Mouse (Mus musculus): ENCODE results near the gene Gse1. TPM values are rescaled to one million over a fixed set of nuclear protein-coding genes. Genes with fewer than 3 reads are reported as not detected.

Gene Gse1
- polyA plus RNA-seq, 1 experiment from 2014 or later = 17.8 TPM

- no peaks in the 10 kb centered on the region for H3K27me3 ChIP-seq (ENCODE audit: control insufficient read depth, insufficient read depth, low read length)
- no peaks in the 10 kb centered on the region for H3K36me3 ChIP-seq (ENCODE audit: control insufficient read depth, insufficient read depth, low read length)
- 81% methylated on average over 6 of the region's 6 CpGs for WGBS
Measured at GRCm38 (mm10) chr8:120462611-120463010, 234.4 kb downstream of the Gse1 start.

GRCm38 (mm10) chr8:120463918-120464584 is 235.8 kb downstream of the Gse1 start:
- ATAC-seq (ENCODE audit: low FRiP score) = no peak
- Histone ChIP-seq H3K4me1 (replicated peaks; ENCODE audit: control insufficient read depth, insufficient read depth, low read length) (peaks cover 17% of the 10 kb centered on the region), H3K27me3 (ENCODE audit: control insufficient read depth, insufficient read depth, low read length) (no peaks in the 10 kb centered on the region)

More at GRCm38 (mm10) chr8:120462611-120463010, 234.4 kb downstream of the Gse1 start:
- H3K9ac ChIP-seq (ENCODE audit: low read depth, low read length) = no peak overlapping the region
- DNase-seq (ENCODE audit: low spot score) (no peak), ATAC-seq (ENCODE audit: low FRiP score) (no peak)
- no peak overlapping the region for H3K4me3 ChIP-seq (ENCODE audit: low read depth, low read length)
- peaks cover 15% of the 10 kb centered on the region for H3K4me1 ChIP-seq (replicated peaks; ENCODE audit: control insufficient read depth, insufficient read depth, low read length)
- no peaks in the 10 kb centered on the region for H3K9me3 ChIP-seq (ENCODE audit: control insufficient read depth, low read length)
- H3K4me2 ChIP-seq (replicated peaks; ENCODE audit: low read depth, low read length) = no peak overlapping the region
- H3K27ac ChIP-seq (ENCODE audit: low read depth, low read length) = peak overlapping the region; percentile 37; the same call in 1 of the 2 replicates

GRCm38 (mm10) chr8:120464585-120464937 is 236.3 kb downstream of the Gse1 start:
- no peaks in the 10 kb centered on the region for H3K36me3 ChIP-seq (ENCODE audit: control insufficient read depth, insufficient read depth, low read length)
- no peaks in the 10 kb centered on the region for H3K27me3 ChIP-seq (ENCODE audit: control insufficient read depth, insufficient read depth, low read length)
- H3K9me3 ChIP-seq (ENCODE audit: control insufficient read depth, low read length) = no peaks in the 10 kb centered on the region
- DNase-seq (ENCODE audit: low spot score) (no peak), ATAC-seq (ENCODE audit: low FRiP score) (no peak)
- no peak overlapping the region for H3K4me3 ChIP-seq (ENCODE audit: low read depth, low read length)
- no peak overlapping the region for H3K9ac ChIP-seq (ENCODE audit: low read depth, low read length)
- 63% methylated on average over 4 of the region's 4 CpGs for WGBS
- no peak overlapping the region for H3K4me2 ChIP-seq (replicated peaks; ENCODE audit: low read depth, low read length)
- peaks cover 17% of the 10 kb centered on the region for H3K4me1 ChIP-seq (replicated peaks; ENCODE audit: control insufficient read depth, insufficient read depth, low read length)
- no peak overlapping the region for H3K27ac ChIP-seq (ENCODE audit: low read depth, low read length)

More at GRCm38 (mm10) chr8:120463918-120464584, 235.8 kb downstream of the Gse1 start:
- DNase-seq (ENCODE audit: low spot score) = no peak
- H3K27ac ChIP-seq (ENCODE audit: low read depth, low read length) = no peak overlapping the region
- H3K4me2 ChIP-seq (replicated peaks; ENCODE audit: low read depth, low read length) = no peak overlapping the region
- H3K9me3 ChIP-seq (ENCODE audit: control insufficient read depth, low read length) = no peaks in the 10 kb centered on the region
- H3K9ac ChIP-seq (ENCODE audit: low read depth, low read length) = no peak overlapping the region
- 95% methylated on average over 9 of the region's 9 CpGs for WGBS
- no peaks in the 10 kb centered on the region for H3K36me3 ChIP-seq (ENCODE audit: control insufficient read depth, insufficient read depth, low read length)
- H3K4me3 ChIP-seq (ENCODE audit: low read depth, low read length) = no peak overlapping the region

GRCm38 (mm10) chr8:120465710-120466109 is 237.5 kb downstream of the Gse1 start:
- ATAC-seq (ENCODE audit: low FRiP score) = no peak
- no peaks in the 10 kb centered on the region for H3K9me3 ChIP-seq (ENCODE audit: control insufficient read depth, low read length)
- no peaks in the 10 kb centered on the region for H3K36me3 ChIP-seq (ENCODE audit: control insufficient read depth, insufficient read depth, low read length)
- no peak overlapping the region for H3K27ac ChIP-seq (ENCODE audit: low read depth, low read length)
- WGBS = 26% methylated on average over 8 of the region's 8 CpGs
- H3K4me2 ChIP-seq (replicated peaks; ENCODE audit: low read depth, low read length) = no peak overlapping the region
- H3K4me3 ChIP-seq (ENCODE audit: low read depth, low read length) = no peak overlapping the region
- no peaks in the 10 kb centered on the region for H3K27me3 ChIP-seq (ENCODE audit: control insufficient read depth, insufficient read depth, low read length)
- peaks cover 10% of the 10 kb centered on the region; the same call in 1 of the 2 replicates for H3K4me1 ChIP-seq (replicated peaks; ENCODE audit: control insufficient read depth, insufficient read depth, low read length)
- DNase-seq (ENCODE audit: low spot score) = no peak
- no peak overlapping the region for H3K9ac ChIP-seq (ENCODE audit: low read depth, low read length)

- no peak for DNase-seq (ENCODE audit: low spot score)
- H3K4me3 ChIP-seq (ENCODE audit: low read depth, low read length) = no peak overlapping the region
- no peaks in the 10 kb centered on the region for H3K27me3 ChIP-seq (ENCODE audit: control insufficient read depth, insufficient read depth, low read length)
- no peak overlapping the region for H3K9ac ChIP-seq (ENCODE audit: low read depth, low read length)
- no peaks in the 10 kb centered on the region for H3K36me3 ChIP-seq (ENCODE audit: control insufficient read depth, insufficient read depth, low read length)
- no peak for ATAC-seq (ENCODE audit: low FRiP score)
- no peak overlapping the region for H3K27ac ChIP-seq (ENCODE audit: low read depth, low read length)
- no peak overlapping the region for H3K4me2 ChIP-seq (replicated peaks; ENCODE audit: low read depth, low read length)
- H3K9me3 ChIP-seq (ENCODE audit: control insufficient read depth, low read length) = no peaks in the 10 kb centered on the region
- 60% methylated on average over 10 of the region's 10 CpGs for WGBS
- peaks cover 15% of the 10 kb centered on the region for H3K4me1 ChIP-seq (replicated peaks; ENCODE audit: control insufficient read depth, insufficient read depth, low read length)
Measured at GRCm38 (mm10) chr8:120466266-120466665, 238.0 kb downstream of the Gse1 start.

- Histone ChIP-seq H3K4me2 (replicated peaks; ENCODE audit: low read depth, low read length) (no peak overlapping the region), H3K36me3 (ENCODE audit: control insufficient read depth, insufficient read depth, low read length) (no peaks in the 10 kb centered on the region), H3K27me3 (ENCODE audit: control insufficient read depth, insufficient read depth, low read length) (no peaks in the 10 kb centered on the region), H3K4me3 (ENCODE audit: low read depth, low read length) (no peak overlapping the region), H3K9ac (ENCODE audit: low read depth, low read length) (no peak overlapping the region), H3K9me3 (ENCODE audit: control insufficient read depth, low read length) (no peaks in the 10 kb centered on the region), H3K4me1 (replicated peaks; ENCODE audit: control insufficient read depth, insufficient read depth, low read length) (peaks cover 13% of the 10 kb centered on the region), H3K27ac (ENCODE audit: low read depth, low read length) (no peak overlapping the region)
- ATAC-seq (ENCODE audit: low FRiP score) = no peak
- WGBS = 83% methylated on average over 7 of the region's 7 CpGs
- DNase-seq (ENCODE audit: low spot score) = no peak
Measured at GRCm38 (mm10) chr8:120467598-120467997, 239.3 kb downstream of the Gse1 start.

- Histone ChIP-seq H3K4me2 (replicated peaks; ENCODE audit: low read depth, low read length) (no peak overlapping the region), H3K9me3 (ENCODE audit: control insufficient read depth, low read length) (no peaks in the 10 kb centered on the region), H3K36me3 (ENCODE audit: control insufficient read depth, insufficient read depth, low read length) (no peaks in the 10 kb centered on the region), H3K9ac (ENCODE audit: low read depth, low read length) (no peak overlapping the region), H3K4me3 (ENCODE audit: low read depth, low read length) (no peak overlapping the region), H3K4me1 (replicated peaks; ENCODE audit: control insufficient read depth, insufficient read depth, low read length) (peaks cover 13% of the 10 kb centered on the region), H3K27ac (ENCODE audit: low read depth, low read length) (no peak overlapping the region), H3K27me3 (ENCODE audit: control insufficient read depth, insufficient read depth, low read length) (no peaks in the 10 kb centered on the region)
- ATAC-seq (ENCODE audit: low FRiP score) (no peak), DNase-seq (ENCODE audit: low spot score) (no peak)
- WGBS = 93% methylated on average over 12 of the region's 12 CpGs
Measured at GRCm38 (mm10) chr8:120470170-120470569, 241.9 kb downstream of the Gse1 start.

GRCm38 (mm10) chr8:120471166-120471565 is 242.9 kb downstream of the Gse1 start:
- Histone ChIP-seq H3K27me3 (ENCODE audit: control insufficient read depth, insufficient read depth, low read length) (no peaks in the 10 kb centered on the region), H3K4me2 (replicated peaks; ENCODE audit: low read depth, low read length) (no peak overlapping the region), H3K4me3 (ENCODE audit: low read depth, low read length) (no peak overlapping the region), H3K27ac (ENCODE audit: low read depth, low read length) (peak overlapping the region; percentile 52), H3K36me3 (ENCODE audit: control insufficient read depth, insufficient read depth, low read length) (no peaks in the 10 kb centered on the region), H3K9me3 (ENCODE audit: control insufficient read depth, low read length) (no peaks in the 10 kb centered on the region), H3K9ac (ENCODE audit: low read depth, low read length) (no peak overlapping the region), H3K4me1 (replicated peaks; ENCODE audit: control insufficient read depth, insufficient read depth, low read length) (peaks cover 14% of the 10 kb centered on the region)
- ATAC-seq (ENCODE audit: low FRiP score) (no peak), DNase-seq (ENCODE audit: low spot score) (peak; percentile 69)
- 9% methylated on average over 7 of the region's 7 CpGs for WGBS

- ATAC-seq (ENCODE audit: low FRiP score) (no peak), DNase-seq (ENCODE audit: low spot score) (no peak)
- peaks cover 18% of the 10 kb centered on the region for H3K4me1 ChIP-seq (replicated peaks; ENCODE audit: control insufficient read depth, insufficient read depth, low read length)
- H3K9ac ChIP-seq (ENCODE audit: low read depth, low read length) = no peak overlapping the region
- WGBS = 76% methylated on average over 2 of the region's 2 CpGs
- H3K4me2 ChIP-seq (replicated peaks; ENCODE audit: low read depth, low read length) = no peak overlapping the region
- H3K27ac ChIP-seq (ENCODE audit: low read depth, low read length) = peak overlapping the region; percentile 67
- H3K4me3 ChIP-seq (ENCODE audit: low read depth, low read length) = no peak overlapping the region
- H3K9me3 ChIP-seq (ENCODE audit: control insufficient read depth, low read length) = no peaks in the 10 kb centered on the region
- H3K27me3 ChIP-seq (ENCODE audit: control insufficient read depth, insufficient read depth, low read length) = no peaks in the 10 kb centered on the region
- H3K36me3 ChIP-seq (ENCODE audit: control insufficient read depth, insufficient read depth, low read length) = no peaks in the 10 kb centered on the region
Measured at GRCm38 (mm10) chr8:120471752-120472151, 243.5 kb downstream of the Gse1 start.

Measured in hindbrain, embryonic 11.5 days (tissue).